Mouse (Mus musculus): ENCODE measurements at regions not wholly inside any gene's neighbourhood (a gene's known extent, or its start where the extent isn't known, plus 50 kb on each side); places are given as distances from the start of the nearest gene placed in this dataset.
A peak's percentile ranks its signal among the peaks of the same experiment; 100 is the strongest.

DNA sequence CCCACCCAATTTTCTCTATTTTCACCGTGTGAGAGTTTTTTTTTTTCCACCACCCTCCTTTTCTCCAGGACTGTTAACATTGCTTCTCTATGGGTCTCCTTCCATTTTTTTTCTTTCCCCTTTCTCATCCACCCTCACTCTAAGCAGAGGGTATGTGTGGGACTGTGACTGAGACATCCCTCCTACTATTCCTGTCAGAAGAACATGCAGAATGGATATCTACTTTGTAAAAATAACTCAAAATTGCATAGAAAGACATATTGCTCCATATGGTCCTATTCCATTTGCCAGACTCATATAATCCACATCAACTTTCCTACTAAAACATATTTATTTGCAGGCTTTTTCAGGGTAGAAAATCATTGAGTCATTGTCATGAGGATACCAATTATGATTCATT lies 135.3 kb upstream of the Pabpc4l start:
- intact Hi-C loops (cut with DNase I), result no loop called here
- peak in 1 of 2 experiments; percentile 2 for DNase-seq (ENCODE audit: low spot score in 2 of 2)

DNA sequence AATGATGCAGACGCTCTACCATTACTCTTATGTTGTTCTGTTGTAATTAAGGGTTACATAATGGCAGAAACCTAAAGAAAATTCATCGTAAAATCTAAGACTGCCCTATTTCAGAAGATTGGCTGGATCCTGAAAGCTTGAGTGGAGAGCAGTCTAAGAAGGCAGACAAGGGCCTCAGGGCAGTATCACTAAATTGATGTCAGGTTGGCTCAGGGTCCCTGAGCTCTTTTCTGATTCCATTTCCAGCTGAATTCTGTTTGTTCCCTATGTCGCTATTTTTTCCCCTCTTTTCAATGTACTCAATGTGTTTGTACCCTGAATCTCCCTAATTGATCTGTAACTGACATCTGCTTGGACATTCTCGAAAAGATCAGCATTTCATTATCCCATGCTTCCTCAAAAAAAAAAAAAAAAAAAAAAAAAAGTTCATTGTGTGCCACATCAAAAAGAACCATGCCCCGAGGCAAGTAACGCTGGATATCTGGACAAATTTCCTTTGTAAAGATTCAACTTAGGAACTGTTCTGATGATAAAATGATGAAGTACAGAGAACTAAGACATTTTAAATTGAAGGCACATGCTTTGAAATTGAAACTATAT lies 118.7 kb upstream of the Pabpc4l start:
- intact Hi-C loops (cut with DNase I), result no loop called here
- no peak for DNase-seq (ENCODE audit: low spot score in 2 of 2)

DNA sequence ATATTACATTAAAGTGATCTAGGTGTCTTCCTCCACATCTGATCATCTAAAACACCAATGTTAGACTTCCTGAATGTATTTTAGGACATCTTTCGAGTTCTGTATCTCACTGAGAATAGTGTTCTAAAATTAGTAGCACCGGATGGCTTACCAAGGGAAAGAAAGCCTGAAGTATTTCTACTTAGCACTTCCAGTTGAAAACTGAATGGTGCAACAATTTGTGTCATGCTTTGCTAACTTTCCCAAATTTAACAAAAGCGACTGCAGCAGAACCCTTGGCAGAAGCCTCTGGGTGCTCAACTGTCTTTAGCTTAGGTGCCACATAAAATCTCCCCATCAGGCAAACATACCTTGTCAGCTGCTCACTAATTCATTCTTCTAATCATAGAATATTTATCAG lies 105.6 kb upstream of the Pabpc4l start:
- intact Hi-C loops (cut with DNase I), result no loop called here
- DNase-seq (ENCODE audit: low spot score in 2 of 2), result peak in 1 of 2 experiments; percentile 28

DNA sequence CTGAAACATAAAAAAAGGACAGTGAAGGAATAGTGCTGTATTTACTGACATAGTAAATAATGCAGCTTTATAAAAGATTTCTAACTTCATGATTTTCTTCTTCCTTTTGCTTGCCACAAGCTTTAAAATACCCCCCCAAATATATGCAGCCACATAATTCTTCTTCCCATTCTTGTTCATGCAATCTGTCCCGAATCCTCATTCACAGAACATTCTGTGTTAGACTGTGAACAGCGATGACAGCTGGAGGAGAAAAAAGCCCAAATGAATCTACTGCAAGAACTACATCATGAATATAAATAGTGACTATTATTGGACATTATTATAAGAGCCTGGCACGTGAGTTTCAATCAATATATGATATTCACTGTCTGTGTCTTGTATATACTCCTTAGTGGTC lies 90.6 kb upstream of the Pabpc4l start:
- DNase-seq (ENCODE audit: low spot score in 2 of 2), result peak; percentile 13 to 37
- intact Hi-C loops (cut with DNase I), result no loop called here

DNA sequence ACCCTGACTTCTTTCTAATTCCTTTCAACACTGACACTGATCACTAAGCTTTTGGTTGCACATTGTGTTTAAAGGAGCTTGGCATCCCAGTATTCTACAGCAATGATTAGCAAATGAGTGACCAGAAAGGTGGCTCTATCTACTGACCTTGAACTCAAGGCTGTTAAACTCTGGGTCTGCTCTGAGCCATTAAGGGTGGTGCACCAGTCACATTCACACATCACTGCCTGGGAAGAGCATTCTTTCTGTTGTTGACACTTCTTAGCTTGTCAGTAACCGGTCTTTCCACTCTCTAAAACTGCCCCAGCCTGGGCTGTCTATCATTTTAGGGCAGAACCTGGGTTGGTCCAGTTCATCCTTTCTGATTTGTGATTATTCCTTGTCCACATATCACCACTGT lies 63.1 kb upstream of the Pabpc4l start:
- no peak for DNase-seq (ENCODE audit: low spot score in 2 of 2)
- intact Hi-C loops (cut with DNase I), result no loop called here

DNA sequence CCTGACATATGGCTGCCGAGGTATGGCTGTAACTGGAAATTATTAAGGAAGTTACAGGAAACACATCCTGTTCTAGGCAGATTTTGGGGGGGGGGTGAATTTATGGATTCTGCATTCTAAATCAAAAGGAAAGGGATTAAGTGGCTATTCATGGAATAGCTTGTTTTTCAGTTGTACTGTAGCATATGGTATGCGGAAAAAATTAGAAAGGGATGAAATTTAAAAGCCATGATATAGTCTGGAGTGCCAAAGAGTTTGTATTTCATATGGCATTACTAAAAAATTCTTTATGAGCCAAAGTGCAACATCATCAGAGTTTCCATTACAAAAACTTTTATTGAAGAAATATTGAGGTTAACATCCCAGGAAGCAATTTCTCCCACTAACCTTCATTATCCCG lies 55.7 kb upstream of the Pabpc4l start:
- intact Hi-C loops (cut with DNase I), result no loop called here
- no peak for DNase-seq (ENCODE audit: low spot score in 2 of 2)
